Mouse (Mus musculus) limb, embryonic 14.5 days (tissue): ENCODE results near the gene Pi16. TPM values are rescaled to one million over a fixed set of nuclear protein-coding genes. Genes with fewer than 3 reads are reported as not detected.

Experiments
- ATAC-seq: fragments of 200-750 bp; cut with Nextera tagmentation; 2 replicates; pipeline ENCODE4 v1.8.0; 2017; ENCODE audit warnings: low read depth, moderate number of reproducible peaks, moderate TSS enrichment; ENCODE audit not compliant: low FRiP score
- DNase-seq: peaks from one replicate; pipeline ENCODE4 v3.0.0-alpha.2; 2015; ENCODE audit warnings: low spot score
- H3K27ac ChIP-seq: fragments of 300-500 bp; sonication (generic); replicated peaks from 2 replicates; pipeline ENCODE4 v1.5.1; 2014; ENCODE audit warnings: low read depth, mild to moderate bottlenecking, low read length, moderate library complexity, mixed read lengths
- H3K27me3 ChIP-seq: fragments of 300-500 bp; sonication (generic); 2 replicates; pipeline ENCODE4 v1.6.1; 2014; ENCODE audit warnings: low read length, mixed read lengths; ENCODE audit not compliant: control insufficient read depth, insufficient read depth
- H3K36me3 ChIP-seq: fragments of 300-500 bp; sonication (generic); 2 replicates; pipeline ENCODE4 v1.6.1; 2014; ENCODE audit warnings: mild to moderate bottlenecking, low read length, moderate library complexity, mixed read lengths; ENCODE audit not compliant: control insufficient read depth, insufficient read depth
- H3K4me1 ChIP-seq: fragments of 300-500 bp; sonication (generic); 2 replicates; pipeline ENCODE4 v1.6.1; 2014; ENCODE audit warnings: antibody characterized with exemption, low read length, mixed read lengths; ENCODE audit not compliant: control insufficient read depth, insufficient read depth
- H3K4me2 ChIP-seq: fragments of 300-500 bp; sonication (generic); replicated peaks from 2 replicates; pipeline ENCODE4 v1.6.1; 2014; ENCODE audit warnings: low read depth, mild to moderate bottlenecking, low read length, moderate library complexity; ENCODE audit not compliant: severe bottlenecking
- H3K4me3 ChIP-seq: fragments of 300-500 bp; sonication (generic); replicated peaks from 2 replicates; pipeline ENCODE4 v1.5.1; 2014; ENCODE audit warnings: low read length
- H3K9ac ChIP-seq: fragments of 300-500 bp; sonication (generic); 2 replicates; pipeline ENCODE4 v1.6.1; 2014; ENCODE audit warnings: mild to moderate bottlenecking, low read depth, low read length, moderate library complexity; ENCODE audit not compliant: severe bottlenecking
- H3K9me3 ChIP-seq: fragments of 300-500 bp; sonication (generic); 2 replicates; pipeline ENCODE4 v1.6.1; 2016; ENCODE audit warnings: low read length; ENCODE audit not compliant: control insufficient read depth
- POLR2A ChIP-seq: fragments of 200-500 bp; IDR thresholded peaks from 2 replicates; pipeline ENCODE4 v1.8.0; 2012; ENCODE audit warnings: inconsistent platforms, mild to moderate bottlenecking, moderate library complexity, borderline replicate concordance; ENCODE audit not compliant: insufficient read depth, insufficient read length; ENCODE audit errors: extremely low read depth
- WGBS: fragments of 180-500 bp; shearing (Covaris S2); extraction: QIAGEN DNeasy Blood & Tissue Kit; methylation state at CpG from one replicate; pipeline ENCODE4 v1.1.7; 2014; 5-methylcytosine and 5-hydroxymethylcytosine counted together
- polyA plus RNA-seq, 2 experiments: library from polyadenylated mRNA; depleted of rRNA in 1 of 2; stranded (reverse) in 1 of 2; unstranded in 1 of 2; fragments of >200 nt; fragmentation: Nextera tagmentation in 1 of 2; extraction: Ambion mirVana in 1 of 2; gene quantifications; 2 replicates each; pipeline versions ENCODE4 v1.2.1 to v1.2.3; 2012 to 2014

Gene Pi16
- polyA plus RNA-seq, 2 experiments = 2.2 to 2.6 TPM

- Histone ChIP-seq H3K27me3 (peaks cover 8% of the 10 kb centered on the region), H3K27ac (no peak overlapping the region), H3K9ac (no peak overlapping the region), H3K4me2 (no peak overlapping the region), H3K4me3 (no peak overlapping the region), H3K9me3 (no peaks in the 10 kb centered on the region), H3K36me3 (peaks cover 54% of the 10 kb centered on the region), H3K4me1 (peaks cover 12% of the 10 kb centered on the region; the same call in 1 of the 2 replicates)
- 44% methylated on average over 5 of the region's 5 CpGs for WGBS
- DNase-seq (no peak), ATAC-seq (no peak)
- TF ChIP-seq POLR2A = no peak
Measured at GRCm38 (mm10) chr17:29330671-29331410, 13.4 kb downstream of the Pi16 start.

- H3K36me3 ChIP-seq = peaks cover 68% of the 10 kb centered on the region
- no peak overlapping the region for H3K4me2 ChIP-seq
- H3K9me3 ChIP-seq = no peaks in the 10 kb centered on the region
- DNase-seq (no peak), ATAC-seq (no peak)
- TF ChIP-seq POLR2A = no peak
- peaks cover under 1% of the 10 kb centered on the region; the same call in 1 of the 2 replicates for H3K4me1 ChIP-seq
- no peak overlapping the region for H3K27ac ChIP-seq
- WGBS = 78% methylated on average over 4 of the region's 4 CpGs
- no peak overlapping the region for H3K4me3 ChIP-seq
- H3K27me3 ChIP-seq = peaks cover 4% of the 10 kb centered on the region
- H3K9ac ChIP-seq = no peak overlapping the region
Measured at GRCm38 (mm10) chr17:29332186-29332685, 14.8 kb downstream of the Pi16 start.

- no peak for ATAC-seq
- 88% methylated on average over 19 of the region's 19 CpGs for WGBS
- DNase-seq = no peak
- Histone ChIP-seq H3K9ac (no peak overlapping the region), H3K27ac (no peak overlapping the region), H3K4me2 (no peak overlapping the region), H3K4me3 (no peak overlapping the region), H3K27me3 (no peaks in the 10 kb centered on the region), H3K36me3 (peaks cover 89% of the 10 kb centered on the region), H3K4me1 (peaks cover 14% of the 10 kb centered on the region), H3K9me3 (no peaks in the 10 kb centered on the region)
- no peak for TF ChIP-seq POLR2A
Measured at GRCm38 (mm10) chr17:29336266-29336990, 18.9 kb downstream of the Pi16 start.

- no peak overlapping the region for H3K4me2 ChIP-seq
- 84% methylated on average over 9 of the region's 9 CpGs for WGBS
- no peak overlapping the region for H3K9ac ChIP-seq
- H3K9me3 ChIP-seq = no peaks in the 10 kb centered on the region
- TF ChIP-seq POLR2A = no peak
- DNase-seq = no peak
- H3K27me3 ChIP-seq = no peaks in the 10 kb centered on the region
- H3K4me3 ChIP-seq = no peak overlapping the region
- peaks cover 71% of the 10 kb centered on the region for H3K36me3 ChIP-seq
- ATAC-seq = no peak
- H3K27ac ChIP-seq = peak overlapping the region; percentile 38; the same call in 1 of the 2 replicates
- peaks cover 27% of the 10 kb centered on the region for H3K4me1 ChIP-seq
Measured at GRCm38 (mm10) chr17:29337979-29338823, 20.7 kb downstream of the Pi16 start.

GRCm38 (mm10) chr17:29339170-29339768 is 21.8 kb downstream of the Pi16 start:
- DNase-seq (no peak), ATAC-seq (no peak)
- Histone ChIP-seq H3K36me3 (peaks cover 64% of the 10 kb centered on the region), H3K27me3 (no peaks in the 10 kb centered on the region), H3K9me3 (no peaks in the 10 kb centered on the region), H3K4me3 (no peak overlapping the region), H3K27ac (peak overlapping the region; percentile 19; the same call in 1 of the 2 replicates), H3K9ac (no peak overlapping the region; the same call in 1 of the 2 replicates), H3K4me1 (peaks cover 27% of the 10 kb centered on the region), H3K4me2 (no peak overlapping the region)
- 79% methylated on average over 11 of the region's 11 CpGs for WGBS
- no peak for TF ChIP-seq POLR2A
